Mouse (Mus musculus) midbrain, embryonic 15.5 days (tissue): ENCODE measurements around the gene Pigo. TPM values are rescaled to one million over a fixed set of nuclear protein-coding genes. Genes with fewer than 3 reads are reported as not detected.
A peak's percentile ranks its signal among the peaks of the same experiment; 100 is the strongest.

Source experiments
- ATAC-seq: fragments of 200-750 bp; cut with Nextera tagmentation; replicated peaks from 2 replicates; pipeline ENCODE4 v1.8.0; 2017; ENCODE audit warnings: moderate TSS enrichment
- H3K27ac ChIP-seq: fragments of 300-500 bp; sonication (generic); 2 replicates; pipeline ENCODE4 v1.5.1; 2015; ENCODE audit warnings: mild to moderate bottlenecking, inconsistent platforms
- H3K27me3 ChIP-seq: fragments of 300-500 bp; sonication (generic); replicated peaks from 2 replicates; pipeline ENCODE4 v1.6.1; 2015; ENCODE audit warnings: inconsistent platforms
- H3K36me3 ChIP-seq: fragments of 300-500 bp; sonication (generic); replicated peaks from 2 replicates; pipeline ENCODE4 v1.6.1; 2015; ENCODE audit warnings: inconsistent platforms
- H3K4me1 ChIP-seq: fragments of 300-500 bp; sonication (generic); 2 replicates; pipeline ENCODE4 v1.6.1; 2015; ENCODE audit warnings: inconsistent platforms
- H3K4me2 ChIP-seq: fragments of 300-500 bp; sonication (generic); 2 replicates; pipeline ENCODE4 v1.6.1; 2015; ENCODE audit warnings: inconsistent platforms, mild to moderate bottlenecking, moderate library complexity
- H3K4me3 ChIP-seq: fragments of 300-500 bp; sonication (generic); 2 replicates; pipeline ENCODE4 v1.5.1; 2015; ENCODE audit warnings: mild to moderate bottlenecking, inconsistent platforms
- H3K9ac ChIP-seq: fragments of 300-500 bp; sonication (generic); 2 replicates; pipeline ENCODE4 v1.6.1; 2015; ENCODE audit warnings: mild to moderate bottlenecking, inconsistent platforms
- H3K9me3 ChIP-seq: fragments of 300-500 bp; sonication (generic); 2 replicates; pipeline ENCODE4 v1.6.1; 2016; ENCODE audit warnings: inconsistent platforms
- WGBS: fragments of 180-500 bp; shearing (Covaris S2); methylation state at CpG from one replicate; pipeline ENCODE4 v1.1.7; 2015; ENCODE audit warnings: mixed read lengths; 5-methylcytosine and 5-hydroxymethylcytosine counted together
- polyA plus RNA-seq: library from polyadenylated mRNA; unstranded; fragments of >200 nt; fragmentation: Nextera tagmentation; extraction: Ambion mirVana; gene quantifications from 2 replicates; pipeline ENCODE4 v1.2.1, GENCODE M21; 2015

Gene Pigo
- polyA plus RNA-seq, result 29.1 and 34.0 TPM in 2 replicates

- peak; percentile 94 for ATAC-seq
- Histone ChIP-seq H3K36me3 (peaks cover 38% of the 10 kb centered on the region), H3K4me1 (peaks cover 28% of the 10 kb centered on the region), H3K27ac (peak within 1 kb of the TSS; percentile 90), H3K9ac (peak within 1 kb of the TSS; percentile 57), H3K27me3 (no peaks in the 10 kb centered on the region), H3K4me3 (peak within 1 kb of the TSS; percentile 54), H3K9me3 (no peaks in the 10 kb centered on the region), H3K4me2 (peak within 1 kb of the TSS; percentile 58)
- WGBS, result 9% methylated on average over 42 of the region's 42 CpGs
Measured at GRCm38 (mm10) chr4:43025084-43025960, at the start of gene Pigo. TSS of gene Pigo (minus strand) at chr4:43025819.

- ATAC-seq, result no peak
- Histone ChIP-seq H3K9me3 (no peaks in the 10 kb centered on the region), H3K4me3 (no peak overlapping the region), H3K9ac (no peak overlapping the region), H3K36me3 (no peaks in the 10 kb centered on the region), H3K27ac (no peak overlapping the region), H3K4me2 (no peak overlapping the region), H3K27me3 (no peaks in the 10 kb centered on the region), H3K4me1 (no peaks in the 10 kb centered on the region)
Measured at GRCm38 (mm10) chr4:43074923-43075322, 49.3 kb upstream of the Pigo start.

- H3K4me2 ChIP-seq, result no peak overlapping the region
- over 99% methylated on average over 4 of the region's 4 CpGs for WGBS
- H3K4me3 ChIP-seq, result no peak overlapping the region
- ATAC-seq, result no peak
- no peak overlapping the region for H3K9ac ChIP-seq
- no peak overlapping the region for H3K27ac ChIP-seq
- H3K36me3 ChIP-seq, result no peaks in the 10 kb centered on the region
- H3K4me1 ChIP-seq, result peaks cover 5% of the 10 kb centered on the region
- no peaks in the 10 kb centered on the region for H3K27me3 ChIP-seq
- no peaks in the 10 kb centered on the region for H3K9me3 ChIP-seq
Measured at GRCm38 (mm10) chr4:43065471-43065870, 39.9 kb upstream of the Pigo start.

GRCm38 (mm10) chr4:43060286-43060685 is 34.7 kb upstream of the Pigo start:
- Histone ChIP-seq H3K36me3 (no peaks in the 10 kb centered on the region), H3K4me3 (peak overlapping the region; percentile 67; the same call in 1 of the 2 replicates), H3K27ac (0 out of 2 replicates have a peak overlapping the region, but pooled peaks have one; percentile 3), H3K27me3 (no peaks in the 10 kb centered on the region), H3K4me1 (peaks cover 15% of the 10 kb centered on the region), H3K4me2 (peak overlapping the region; percentile 67), H3K9me3 (no peaks in the 10 kb centered on the region), H3K9ac (no peak overlapping the region)
- WGBS, result 32% methylated on average over 3 of the region's 3 CpGs
- ATAC-seq, result no peak

GRCm38 (mm10) chr4:43059697-43060096 is 34.1 kb upstream of the Pigo start:
- Histone ChIP-seq H3K4me1 (peaks cover 15% of the 10 kb centered on the region), H3K36me3 (no peaks in the 10 kb centered on the region), H3K9me3 (no peaks in the 10 kb centered on the region), H3K27me3 (no peaks in the 10 kb centered on the region), H3K4me2 (peak overlapping the region; percentile 67), H3K9ac (peak overlapping the region; percentile 66; the same call in 1 of the 2 replicates), H3K27ac (no peak overlapping the region), H3K4me3 (peak overlapping the region; percentile 67)
- WGBS, result 31% methylated on average over 3 of the region's 3 CpGs
- no peak for ATAC-seq

- no peaks in the 10 kb centered on the region for H3K27me3 ChIP-seq
- peaks cover 15% of the 10 kb centered on the region for H3K4me1 ChIP-seq
- H3K4me2 ChIP-seq, result peak within 1 kb of the TSS; percentile 67
- H3K9me3 ChIP-seq, result no peaks in the 10 kb centered on the region
- peak within 1 kb of the TSS; percentile 66 for H3K9ac ChIP-seq
- peak; percentile 97 for ATAC-seq
- no peaks in the 10 kb centered on the region for H3K36me3 ChIP-seq
- H3K27ac ChIP-seq, result peak within 1 kb of the TSS; percentile 85
- under 1% methylated on average over 86 of the region's 90 CpGs for WGBS
- peak within 1 kb of the TSS; percentile 67 for H3K4me3 ChIP-seq
Measured at GRCm38 (mm10) chr4:43058753-43059654, 33.4 kb upstream of the Pigo start, which contains the start of gene Unc13b. TSS of gene Unc13b (plus strand) at chr4:43058953.

- Histone ChIP-seq H3K9ac (no peak overlapping the region), H3K4me2 (peak overlapping the region; percentile 67), H3K27me3 (no peaks in the 10 kb centered on the region), H3K9me3 (no peaks in the 10 kb centered on the region), H3K4me1 (peaks cover 15% of the 10 kb centered on the region), H3K36me3 (no peaks in the 10 kb centered on the region), H3K4me3 (peak overlapping the region; percentile 67), H3K27ac (peak overlapping the region; percentile 85)
- ATAC-seq, result peak; percentile 51; the same call in 1 of the 2 replicates
- 15% methylated on average over 8 of the region's 8 CpGs for WGBS
Measured at GRCm38 (mm10) chr4:43058392-43058752, 32.8 kb upstream of the Pigo start.

GRCm38 (mm10) chr4:43057654-43058053 is 32.0 kb upstream of the Pigo start:
- no peak overlapping the region for H3K4me3 ChIP-seq
- no peak for ATAC-seq
- H3K36me3 ChIP-seq, result no peaks in the 10 kb centered on the region
- WGBS, result 93% methylated on average over 5 of the region's 5 CpGs
- no peaks in the 10 kb centered on the region for H3K9me3 ChIP-seq
- no peaks in the 10 kb centered on the region for H3K27me3 ChIP-seq
- H3K4me2 ChIP-seq, result no peak overlapping the region
- H3K27ac ChIP-seq, result no peak overlapping the region
- H3K4me1 ChIP-seq, result peaks cover 15% of the 10 kb centered on the region
- no peak overlapping the region for H3K9ac ChIP-seq

- WGBS, result 10% methylated on average over 4 of the region's 4 CpGs
- H3K4me1 ChIP-seq, result 0 out of 2 replicates have a peak, but pooled peaks cover under 1% of the 10 kb centered on the region
- H3K9me3 ChIP-seq, result no peaks in the 10 kb centered on the region
- H3K4me3 ChIP-seq, result no peak overlapping the region
- no peak overlapping the region for H3K9ac ChIP-seq
- no peak for ATAC-seq
- no peaks in the 10 kb centered on the region for H3K36me3 ChIP-seq
- H3K4me2 ChIP-seq, result no peak overlapping the region
- no peaks in the 10 kb centered on the region for H3K27me3 ChIP-seq
- H3K27ac ChIP-seq, result no peak overlapping the region
Measured at GRCm38 (mm10) chr4:43052627-43053026, 27.0 kb upstream of the Pigo start.

- H3K27ac ChIP-seq, result no peak overlapping the region
- H3K36me3 ChIP-seq, result no peaks in the 10 kb centered on the region
- 5% methylated on average over 5 of the region's 5 CpGs for WGBS
- H3K9me3 ChIP-seq, result no peaks in the 10 kb centered on the region
- H3K9ac ChIP-seq, result no peak overlapping the region
- no peaks in the 10 kb centered on the region for H3K27me3 ChIP-seq
- H3K4me3 ChIP-seq, result no peak overlapping the region
- ATAC-seq, result no peak
- H3K4me1 ChIP-seq, result peaks cover 32% of the 10 kb centered on the region
- no peak overlapping the region; the same call in 1 of the 2 replicates for H3K4me2 ChIP-seq
Measured at GRCm38 (mm10) chr4:43047231-43047630, 21.6 kb upstream of the Pigo start.

GRCm38 (mm10) chr4:43046607-43047006 is 21.0 kb upstream of the Pigo start:
- Histone ChIP-seq H3K9ac (no peak overlapping the region), H3K4me1 (peaks cover 32% of the 10 kb centered on the region), H3K9me3 (no peaks in the 10 kb centered on the region), H3K4me3 (no peak overlapping the region), H3K27me3 (no peaks in the 10 kb centered on the region), H3K4me2 (peak overlapping the region; percentile 81), H3K27ac (no peak overlapping the region), H3K36me3 (no peaks in the 10 kb centered on the region)
- 60% methylated on average over 5 of the region's 5 CpGs for WGBS
- no peak for ATAC-seq
